Mouse (Mus musculus) urinary bladder, postnatal 10 days (tissue): ENCODE results near the gene Dhx37.

Experiments used
- DNase-seq: peaks from one replicate; pipeline ENCODE4 v3.0.0; 2022; ENCODE audit warnings: low spot score

Dhx37 gene

DNA sequence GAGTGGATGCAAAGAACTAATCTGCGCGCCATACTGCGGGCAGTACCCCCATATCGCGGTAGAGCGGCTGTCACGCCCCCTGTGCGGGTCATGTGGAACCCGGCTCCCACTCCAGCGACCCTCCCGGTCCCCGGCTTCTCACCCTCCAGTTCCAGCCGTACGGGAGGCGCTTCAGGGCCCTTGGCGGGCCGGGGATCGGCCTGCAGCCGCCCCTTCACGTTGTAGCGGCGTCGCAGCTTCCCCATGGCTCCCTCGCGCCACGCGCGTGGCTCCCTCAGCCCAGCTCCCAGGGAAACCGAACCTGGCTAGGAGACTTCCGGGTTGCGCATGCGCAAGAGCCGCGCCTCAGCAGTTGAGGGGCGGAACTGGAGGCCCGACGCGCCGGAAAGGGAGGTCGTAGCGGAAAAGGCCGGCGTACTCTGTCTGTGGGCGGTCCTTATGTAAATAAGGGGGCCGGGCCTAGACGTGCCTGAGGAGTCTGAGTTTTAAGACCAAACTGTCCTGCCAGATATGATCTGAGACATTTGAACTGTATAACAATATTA, at the start of gene Dhx37:
Gene Dhx37 (minus strand): TSS at position 329 of the 545 bp plus-strand sequence.
- DNase-seq = peak; percentile 74

GRCm38 (mm10) chr5:125482474-125482873, 48.6 kb upstream of the Dhx37 start:
- no peak for DNase-seq

DNA sequence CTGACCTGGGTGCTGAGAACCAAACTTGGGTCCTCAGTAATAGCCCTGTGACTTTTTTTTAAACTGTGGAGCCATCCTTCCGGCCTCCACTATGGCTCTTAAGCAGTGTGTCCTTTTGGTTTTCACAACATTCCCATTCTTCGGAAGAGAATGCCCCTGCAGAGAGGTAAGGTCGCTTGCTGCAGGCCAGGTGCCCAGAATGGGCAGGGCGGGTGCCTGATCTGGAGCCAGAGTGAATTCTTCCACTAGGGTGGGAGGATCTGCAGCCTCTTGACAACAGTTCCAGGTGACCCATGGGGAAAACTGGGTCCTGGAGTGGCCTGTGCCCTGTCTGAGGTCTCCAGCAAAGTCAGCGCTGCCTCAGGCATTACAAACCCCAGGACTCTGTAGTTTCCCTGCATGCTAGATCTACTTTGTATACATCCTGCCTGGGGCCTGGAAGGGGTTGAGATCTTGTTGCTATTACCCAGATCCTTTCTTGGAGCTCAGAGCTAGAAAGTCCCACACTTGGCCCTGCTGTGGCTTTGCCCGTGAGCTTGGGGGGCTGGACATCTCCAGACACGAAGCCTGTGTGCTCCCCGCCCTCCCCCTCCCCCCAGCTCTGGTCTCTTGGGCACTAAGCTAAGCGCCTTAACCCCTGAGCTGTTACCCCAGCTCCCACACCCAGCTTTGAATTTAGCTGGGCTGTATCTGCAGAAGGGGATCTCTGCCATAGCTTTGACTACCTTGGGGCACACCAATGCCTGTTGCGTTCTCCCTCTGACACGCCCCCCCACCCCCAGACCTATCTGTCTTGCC, 46.7 kb upstream of the Dhx37 start:
- DNase-seq = no peak

DNA sequence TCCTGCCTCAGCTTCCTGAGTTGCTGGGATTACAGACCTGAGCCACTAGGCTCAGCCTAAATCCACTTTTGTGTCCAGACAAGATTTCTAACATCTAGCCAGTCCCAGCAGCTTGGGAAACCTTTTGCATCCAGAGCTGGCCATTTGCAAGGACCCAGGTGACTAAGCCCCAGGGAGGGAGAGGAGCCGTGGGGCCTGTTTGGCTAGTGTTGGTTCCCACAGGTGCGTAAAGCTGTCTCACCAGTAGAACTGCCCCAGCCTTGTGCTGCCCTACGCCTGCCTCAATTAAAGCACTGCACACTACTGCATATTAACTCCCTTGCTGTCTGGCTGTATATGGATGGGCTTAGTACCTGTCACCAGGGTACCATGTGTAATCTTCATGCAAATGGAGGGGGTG, 45.5 kb upstream of the Dhx37 start:
- no peak for DNase-seq

DNA sequence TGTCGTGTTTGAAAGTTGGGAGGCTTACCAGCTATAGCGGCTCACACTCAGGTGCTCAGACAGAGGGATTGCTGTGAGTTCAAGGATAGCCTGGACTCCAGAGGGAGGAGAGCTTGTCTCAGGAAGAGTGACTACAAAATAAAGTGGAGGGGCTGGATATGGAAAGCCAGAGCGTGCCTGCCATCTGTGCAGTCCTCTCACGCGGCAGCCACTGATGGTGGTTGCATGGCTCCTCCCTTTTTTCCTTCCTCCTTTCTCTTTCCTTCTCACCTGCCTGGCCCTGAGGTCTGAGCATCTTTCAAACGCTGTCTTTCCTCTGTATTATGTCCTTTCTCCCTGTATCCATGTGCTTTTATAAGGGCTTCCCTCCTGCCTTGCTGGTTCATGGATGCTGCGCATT, 44.1 kb upstream of the Dhx37 start:
- DNase-seq = no peak

DNA sequence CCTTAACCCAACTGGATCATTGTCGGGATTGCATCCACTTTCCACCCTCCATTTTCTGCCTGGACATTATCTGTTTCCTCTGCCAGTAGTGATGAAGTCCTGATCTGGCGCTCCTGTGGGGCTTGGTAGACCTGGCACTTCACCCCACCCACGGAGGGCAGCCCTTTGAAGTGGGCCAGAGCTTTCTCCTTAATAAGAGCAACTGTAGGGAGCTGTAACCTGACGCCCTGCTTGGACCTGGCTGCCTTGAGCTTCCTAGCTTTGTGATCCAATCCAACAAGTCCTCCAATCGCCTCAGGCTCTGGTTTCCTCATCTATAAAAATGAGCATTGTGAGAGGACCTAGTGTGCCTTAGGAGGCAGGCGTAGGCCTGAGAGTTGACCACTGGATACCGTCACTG, 43.6 kb upstream of the Dhx37 start:
- DNase-seq = no peak

DNA sequence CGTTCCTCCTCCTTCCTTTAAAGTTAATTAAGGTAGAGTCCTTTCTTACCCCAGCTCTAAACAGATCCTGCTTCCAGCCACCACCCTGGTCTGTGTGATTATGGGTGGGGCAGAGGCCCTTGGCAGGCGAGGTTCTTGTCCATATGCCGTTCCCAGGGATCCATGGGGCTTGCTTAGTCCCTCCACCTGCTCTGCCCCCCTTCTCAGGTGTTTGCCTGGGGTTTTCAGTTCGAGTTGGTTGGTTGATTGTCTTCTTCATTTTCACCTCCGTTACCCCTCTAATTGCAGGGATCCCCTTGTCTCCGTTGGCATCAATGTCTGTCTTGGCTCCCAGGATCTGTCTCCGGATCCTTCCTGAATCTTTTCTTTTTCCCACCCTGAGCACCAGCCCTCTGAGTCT, 42.9 kb upstream of the Dhx37 start:
- DNase-seq = no peak

GRCm38 (mm10) chr5:125476286-125476625, 42.3 kb upstream of the Dhx37 start:
- DNase-seq = no peak

GRCm38 (mm10) chr5:125475601-125476285, 41.8 kb upstream of the Dhx37 start, which contains the start of gene Aacs:
Aacs (plus strand) TSS chr5:125475814.
- peak; percentile 96 for DNase-seq

- no peak for DNase-seq
Measured at GRCm38 (mm10) chr5:125475030-125475429, 41.1 kb upstream of the Dhx37 start.

DNA sequence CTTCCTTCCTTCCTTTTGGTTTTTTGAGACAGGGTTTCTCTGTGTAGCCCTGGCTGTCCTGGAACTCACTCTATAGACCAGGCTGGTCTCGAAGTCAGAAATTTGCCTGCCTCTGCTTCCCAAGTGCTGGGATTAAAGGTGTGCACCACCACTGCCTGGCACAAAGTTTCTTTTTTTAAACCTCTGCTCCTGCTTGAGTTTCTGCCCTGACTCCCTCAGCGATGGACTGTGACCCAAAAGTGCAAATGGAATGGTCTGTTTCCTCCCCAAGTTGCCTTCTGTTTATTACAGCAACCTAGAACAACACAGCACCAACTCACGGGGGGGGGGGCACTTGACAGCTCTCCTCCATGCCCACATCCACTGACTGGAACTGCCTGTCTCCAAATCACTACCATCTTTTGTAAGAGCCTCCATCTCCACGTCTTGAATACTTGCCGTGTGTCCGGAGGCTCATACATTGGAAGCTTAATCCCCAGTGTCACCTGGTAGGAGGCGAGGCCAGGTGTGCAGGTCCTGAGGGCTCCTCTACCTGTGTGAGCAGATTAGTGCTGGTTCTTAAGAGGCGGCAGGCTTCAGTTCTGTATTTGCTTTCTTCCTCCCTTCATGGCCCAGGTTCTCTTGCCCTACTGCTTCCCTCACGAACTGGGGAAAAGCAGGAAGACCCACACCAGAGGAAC, 39.0 kb upstream of the Dhx37 start:
- DNase-seq = no peak

DNA sequence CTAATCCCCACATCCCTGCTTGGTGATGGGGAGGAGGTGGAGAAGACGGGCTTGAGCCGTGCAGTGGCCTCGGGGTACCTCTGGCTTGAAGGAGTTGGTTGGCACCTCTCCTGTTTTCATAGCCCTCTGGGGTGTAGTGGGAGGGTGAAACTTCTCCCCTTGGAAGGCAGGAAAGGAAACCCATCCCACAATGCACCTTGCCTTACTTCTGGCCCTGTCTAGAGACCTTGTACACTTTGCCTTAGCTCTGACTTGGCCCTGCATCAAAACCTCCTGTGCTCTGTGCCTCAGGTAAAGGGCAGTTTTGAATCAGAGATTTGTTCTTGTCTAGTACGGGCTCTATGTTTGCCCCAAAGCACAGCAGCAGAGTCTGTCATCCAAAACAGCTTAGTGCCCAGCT, 36.8 kb upstream of the Dhx37 start:
- DNase-seq = no peak

GRCm38 (mm10) chr5:125467261-125467660, 33.3 kb upstream of the Dhx37 start:
- DNase-seq = no peak

DNA sequence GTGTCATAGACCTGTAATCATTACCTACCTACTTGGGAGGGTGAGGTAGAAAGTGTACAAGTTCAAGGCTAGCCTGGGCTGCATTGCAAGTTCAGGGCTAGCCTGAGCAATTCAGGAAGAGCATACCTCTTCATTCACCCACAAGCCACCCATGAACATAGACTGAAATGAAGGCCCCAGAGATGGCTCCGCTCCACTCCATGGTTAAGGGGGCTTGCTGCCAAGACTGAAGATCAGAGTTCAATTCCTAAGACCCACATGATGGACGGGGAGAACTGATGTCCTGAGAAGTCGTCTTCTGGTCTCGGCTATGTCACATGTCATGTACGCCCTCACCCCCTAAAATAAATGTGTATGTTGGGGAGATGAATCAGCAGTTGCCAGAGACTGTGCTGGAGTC, 32.6 kb upstream of the Dhx37 start:
- no peak for DNase-seq

GRCm38 (mm10) chr5:125465701-125466106, 31.8 kb upstream of the Dhx37 start:
- peak; percentile 85 for DNase-seq

GRCm38 (mm10) chr5:125465192-125465591, 31.3 kb upstream of the Dhx37 start:
- no peak for DNase-seq

DNA sequence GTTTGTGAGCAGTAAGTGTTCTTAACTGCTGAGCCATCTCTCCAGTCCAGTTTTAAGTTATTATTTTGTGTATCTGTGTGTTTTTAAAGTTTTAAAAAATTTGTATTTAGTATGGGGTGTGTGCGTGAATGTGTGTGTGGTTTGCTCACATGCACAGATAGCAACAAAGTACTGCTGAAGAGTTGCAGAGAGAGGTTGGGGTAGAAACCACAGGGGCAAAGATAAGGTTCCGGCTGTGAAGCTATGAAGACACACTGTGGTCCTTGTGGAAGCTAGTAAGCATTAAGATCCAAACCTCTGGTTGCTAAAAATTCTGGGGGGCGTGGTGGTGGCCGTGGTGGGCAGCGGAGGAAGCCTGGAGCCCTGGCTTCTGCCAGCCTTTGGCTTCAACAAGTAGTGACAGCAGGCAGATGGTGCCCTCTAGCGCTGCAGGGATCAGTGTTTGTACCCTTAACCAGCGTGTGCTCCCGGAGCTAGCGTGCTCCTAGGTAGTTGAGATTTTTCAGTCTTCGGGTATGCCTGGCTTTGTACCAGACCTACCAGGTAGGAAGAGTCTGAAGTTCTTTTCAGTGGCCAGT, 28.0 kb upstream of the Dhx37 start:
- no peak for DNase-seq

GRCm38 (mm10) chr5:125460574-125460973, 26.7 kb upstream of the Dhx37 start:
- no peak for DNase-seq

DNA sequence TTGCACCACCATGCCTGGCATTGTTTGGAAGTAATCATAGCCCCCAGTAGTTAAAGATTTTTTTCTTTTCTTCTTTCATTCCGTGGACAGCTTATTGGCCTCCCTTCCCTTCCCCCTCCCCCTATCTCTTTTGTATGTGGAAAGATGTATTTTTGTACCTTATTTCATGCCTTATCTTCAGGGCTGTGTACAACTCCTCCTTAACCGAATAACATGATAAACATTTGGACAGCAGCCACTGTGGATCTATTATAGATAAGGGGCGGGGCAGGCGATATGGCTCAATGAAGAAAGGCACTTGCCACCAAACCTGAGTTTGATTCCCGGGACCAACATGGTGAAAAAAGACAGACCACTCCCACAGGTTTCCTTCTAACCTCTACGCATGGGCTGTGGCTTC, 23.6 kb upstream of the Dhx37 start:
- DNase-seq = no peak

DNA sequence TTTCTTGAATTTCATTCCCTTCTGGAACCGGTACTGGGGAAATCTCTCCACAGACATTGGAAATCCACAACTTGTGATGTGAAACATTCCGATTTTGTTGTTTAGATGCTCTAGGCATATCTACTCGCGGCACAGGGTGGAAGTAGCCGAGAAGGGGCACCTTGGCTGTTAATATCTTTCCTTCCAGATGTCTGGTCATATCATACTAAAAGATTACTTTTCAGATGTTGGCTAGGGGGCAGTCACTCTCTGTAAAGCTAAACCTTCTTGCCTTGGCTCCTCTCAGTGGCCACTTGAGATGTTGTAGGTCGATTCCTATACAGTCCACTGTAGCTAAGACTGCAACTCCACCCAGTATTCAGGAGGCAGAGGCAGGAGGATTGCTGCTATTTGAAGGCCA, 22.2 kb upstream of the Dhx37 start:
- no peak for DNase-seq

GRCm38 (mm10) chr5:125452573-125452972, 18.7 kb upstream of the Dhx37 start:
- DNase-seq = no peak

DNA sequence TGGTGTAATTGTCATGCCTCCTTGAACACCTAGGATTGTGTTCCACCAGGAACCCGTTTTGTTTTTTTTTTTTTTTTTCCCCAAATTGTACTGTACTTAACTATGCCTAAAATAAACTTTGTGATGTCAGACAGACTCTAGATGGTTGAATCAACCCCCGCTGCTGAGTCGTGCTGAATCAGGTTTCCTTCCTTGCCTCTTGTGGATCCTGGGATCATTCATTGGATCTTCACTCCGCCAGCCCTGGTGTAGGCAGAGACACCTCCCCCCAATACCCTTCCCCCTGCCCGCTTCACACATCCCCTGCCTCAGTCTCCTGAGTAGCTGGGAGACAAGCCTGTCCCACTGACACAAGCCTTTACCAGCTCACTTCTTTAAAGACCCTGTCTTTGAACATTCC, 15.4 kb upstream of the Dhx37 start:
- no peak for DNase-seq
